Mouse (Mus musculus): ENCODE results near the gene Mrpl43.

Gene Mrpl43

GRCm38 (mm10) chr19:44959633-44960032 lies 46.6 kb downstream of the Mrpl43 start:
- DNase-seq = no peak
